Mouse (Mus musculus): ENCODE results near the gene Cc2d1a. TPM values are rescaled to one million over a fixed set of nuclear protein-coding genes. Genes with fewer than 3 reads are reported as not detected.
A peak's percentile ranks its signal among the peaks of the same experiment; 100 is the strongest.

The Cc2d1a gene
- polyA plus RNA-seq, 1 experiment, result 18.0 TPM

DNA sequence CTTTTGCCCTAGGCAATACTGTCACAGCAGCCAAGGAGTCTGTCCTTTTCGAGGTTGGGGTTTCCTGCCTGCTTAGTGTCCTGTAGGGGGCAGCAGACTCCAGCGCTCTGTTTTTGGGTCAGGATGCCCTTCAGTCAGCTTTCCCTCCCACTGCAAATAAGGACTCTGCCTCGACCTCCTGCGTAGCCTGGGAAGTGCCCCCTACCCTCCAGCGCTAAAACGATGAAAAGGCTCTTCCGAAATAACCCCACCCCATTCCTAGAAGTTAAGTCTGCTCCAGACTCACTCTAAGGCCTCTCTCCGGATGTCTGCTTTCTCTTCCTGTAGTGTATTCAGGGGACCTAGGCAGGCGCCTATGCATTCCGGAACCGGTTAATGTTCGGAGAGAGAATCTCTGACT lies 38.8 kb upstream of the Cc2d1a start:
- peak overlapping the region; percentile 60 for H3K9ac ChIP-seq (ENCODE audit: low read depth, poor library complexity, severe bottlenecking)
- no peaks in the 10 kb centered on the region for H3K9me3 ChIP-seq (replicated peaks; ENCODE audit: control insufficient read depth, insufficient read depth, low read length, poor library complexity, severe bottlenecking)
- TF ChIP-seq POLR2A (IDR thresholded peaks at IDR 0.05; ENCODE audit: insufficient read depth, low read length) (no peak), EP300 (IDR thresholded peaks at IDR 0.05; ENCODE audit: insufficient read depth, low read depth, low read length) (peak; percentile 91), CTCF (IDR thresholded peaks at IDR 0.05; ENCODE audit: low read depth, low read length) (peak; percentile 99)
- H3K4me3 ChIP-seq (ENCODE audit: low read depth, low read length), result peak overlapping the region; percentile 42
- H3K27ac ChIP-seq (ENCODE audit: insufficient read depth, low read length), result peak overlapping the region; percentile 93
- H3K27me3 ChIP-seq (ENCODE audit: control insufficient read depth, insufficient read depth, low read length, poor library complexity, severe bottlenecking), result no peaks in the 10 kb centered on the region
- peaks cover 5% of the 10 kb centered on the region for H3K4me1 ChIP-seq (ENCODE audit: control insufficient read depth, insufficient read depth, low read length)
- no peaks in the 10 kb centered on the region for H3K36me3 ChIP-seq (ENCODE audit: control insufficient read depth, insufficient read depth, low read length, poor library complexity, severe bottlenecking)

DNA sequence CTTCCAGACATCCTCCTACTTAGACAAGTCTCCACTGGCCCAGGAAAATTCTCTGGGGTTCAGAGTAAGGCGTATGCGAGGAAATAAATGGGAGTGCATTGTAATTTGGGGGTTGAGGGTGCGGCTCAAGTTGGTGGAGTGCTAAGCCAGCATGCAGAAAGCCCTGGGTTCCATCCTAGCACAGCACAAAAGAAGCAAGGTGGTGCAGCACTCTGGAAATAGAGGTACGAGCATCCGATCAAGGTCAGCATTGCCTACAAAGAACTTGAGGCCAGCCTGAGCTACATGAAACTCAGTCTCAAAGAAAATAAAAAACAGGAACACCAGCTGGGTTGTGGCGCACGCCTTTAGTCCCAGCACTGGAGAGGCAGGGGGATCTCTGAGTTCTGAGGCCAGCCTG lies 37.4 kb upstream of the Cc2d1a start, which contains the start of gene Nanos3:
TSS of gene Nanos3 (minus strand) at position 101 of the 400 bp plus-strand sequence.
- Histone ChIP-seq H3K9me3 (replicated peaks; ENCODE audit: control insufficient read depth, insufficient read depth, low read length, poor library complexity, severe bottlenecking) (no peaks in the 10 kb centered on the region), H3K27me3 (ENCODE audit: control insufficient read depth, insufficient read depth, low read length, poor library complexity, severe bottlenecking) (no peaks in the 10 kb centered on the region), H3K4me1 (ENCODE audit: control insufficient read depth, insufficient read depth, low read length) (peaks cover 5% of the 10 kb centered on the region), H3K36me3 (ENCODE audit: control insufficient read depth, insufficient read depth, low read length, poor library complexity, severe bottlenecking) (no peaks in the 10 kb centered on the region), H3K9ac (ENCODE audit: low read depth, poor library complexity, severe bottlenecking) (peak within 1 kb of the TSS; percentile 98), H3K27ac (ENCODE audit: insufficient read depth, low read length) (peak within 1 kb of the TSS; percentile 87), H3K4me3 (ENCODE audit: low read depth, low read length) (peak within 1 kb of the TSS; percentile 75)
- TF ChIP-seq EP300 (IDR thresholded peaks at IDR 0.05; ENCODE audit: insufficient read depth, low read depth, low read length), result no peak
- TF ChIP-seq CTCF (IDR thresholded peaks at IDR 0.05; ENCODE audit: low read depth, low read length), result no peak
- no peak for TF ChIP-seq POLR2A (IDR thresholded peaks at IDR 0.05; ENCODE audit: insufficient read depth, low read length)

DNA sequence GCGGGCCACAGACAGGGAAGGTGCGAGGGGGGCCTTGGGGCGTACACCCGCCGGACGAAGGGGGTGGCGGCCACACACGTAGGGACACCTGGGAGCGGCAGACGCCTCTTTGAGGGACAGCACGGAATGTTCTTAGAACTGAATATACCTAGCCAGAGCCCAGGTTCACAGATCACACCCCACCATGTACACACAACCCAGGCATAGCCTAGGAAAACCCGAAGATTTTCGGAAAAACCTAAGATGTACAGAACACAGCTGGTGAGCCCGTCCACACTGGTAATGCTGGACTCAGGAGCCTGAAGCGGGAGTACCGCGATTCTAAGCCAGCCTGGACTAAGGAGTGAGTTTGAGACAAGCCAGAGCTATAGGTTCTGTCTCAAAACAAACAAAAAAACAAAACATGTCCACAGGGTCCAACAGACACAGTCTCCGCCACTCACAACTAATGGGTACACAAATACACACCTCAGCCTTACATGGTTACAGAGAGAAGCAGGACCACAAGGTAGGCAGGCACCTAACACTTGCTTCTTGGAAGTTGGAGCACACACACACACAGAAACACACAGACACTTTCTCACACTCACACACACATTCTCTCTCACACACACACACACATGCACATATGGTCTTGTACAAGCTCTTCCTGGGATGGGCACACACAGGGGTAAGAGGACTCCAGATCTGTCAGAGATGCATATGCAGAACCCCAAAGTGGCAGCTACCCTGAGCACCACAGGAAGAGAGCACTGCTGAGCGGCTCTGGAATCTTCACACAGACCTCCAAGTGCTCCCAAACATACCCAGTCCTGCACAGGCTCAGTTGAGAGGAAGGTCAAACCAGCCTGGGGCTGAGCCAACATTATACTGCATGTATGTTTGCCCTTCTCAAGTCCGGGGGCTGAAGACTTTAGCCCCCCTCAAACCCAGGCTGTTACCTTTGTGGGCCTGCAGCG lies 36.6 kb upstream of the Cc2d1a start:
- Histone ChIP-seq H3K9me3 (replicated peaks; ENCODE audit: control insufficient read depth, insufficient read depth, low read length, poor library complexity, severe bottlenecking) (no peaks in the 10 kb centered on the region), H3K36me3 (ENCODE audit: control insufficient read depth, insufficient read depth, low read length, poor library complexity, severe bottlenecking) (no peaks in the 10 kb centered on the region), H3K27ac (ENCODE audit: insufficient read depth, low read length) (peak overlapping the region; percentile 55), H3K4me3 (ENCODE audit: low read depth, low read length) (peak overlapping the region; percentile 75), H3K27me3 (ENCODE audit: control insufficient read depth, insufficient read depth, low read length, poor library complexity, severe bottlenecking) (no peaks in the 10 kb centered on the region), H3K4me1 (ENCODE audit: control insufficient read depth, insufficient read depth, low read length) (peaks cover 5% of the 10 kb centered on the region), H3K9ac (ENCODE audit: low read depth, poor library complexity, severe bottlenecking) (peak overlapping the region; percentile 98)
- TF ChIP-seq EP300 (IDR thresholded peaks at IDR 0.05; ENCODE audit: insufficient read depth, low read depth, low read length) (0 out of 2 replicates have a peak, but pooled peaks have one; percentile 50), POLR2A (IDR thresholded peaks at IDR 0.05; ENCODE audit: insufficient read depth, low read length) (no peak)

DNA sequence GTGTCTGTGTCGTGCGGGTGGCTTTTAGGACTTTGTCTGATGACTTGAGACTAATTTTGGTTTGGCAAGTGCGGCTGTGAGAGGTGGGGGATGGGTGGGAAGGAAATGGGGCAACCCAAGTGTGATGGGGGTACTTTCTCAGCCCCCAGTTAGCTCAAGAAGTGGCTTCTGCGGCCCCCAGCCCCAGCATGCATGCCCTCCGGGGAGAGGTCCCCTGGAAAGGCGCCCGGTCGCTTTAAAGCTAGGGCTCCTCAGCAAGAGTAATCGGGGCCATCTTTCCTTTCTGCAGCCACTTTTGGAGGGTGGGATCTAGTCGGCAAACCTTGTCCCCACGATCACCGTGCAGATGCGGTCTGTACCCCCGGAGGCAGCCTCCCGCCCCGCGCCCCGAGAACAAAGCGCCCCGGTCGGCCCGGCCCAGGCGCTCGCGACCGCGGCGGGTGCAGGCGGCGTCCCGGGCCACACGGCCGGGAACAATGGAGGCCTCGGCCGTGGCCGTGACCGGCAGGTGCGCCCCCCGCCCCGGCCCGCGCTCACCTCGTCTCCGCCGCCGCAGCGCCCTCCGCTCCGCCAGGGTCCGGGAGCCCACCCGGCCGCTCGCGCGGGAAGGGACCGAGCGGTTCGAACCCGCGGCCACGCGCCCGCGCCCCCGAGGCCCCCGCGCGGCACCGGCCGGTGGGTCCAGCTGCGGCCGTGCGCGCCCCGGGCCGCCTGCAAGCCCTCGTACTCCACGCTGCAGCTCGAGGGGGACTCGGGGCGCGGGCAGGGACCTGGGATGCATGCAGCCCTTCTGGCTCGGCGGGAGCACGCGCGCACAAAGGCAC lies 35.7 kb upstream of the Cc2d1a start:
- no peaks in the 10 kb centered on the region for H3K36me3 ChIP-seq (ENCODE audit: control insufficient read depth, insufficient read depth, low read length, poor library complexity, severe bottlenecking)
- peak overlapping the region; percentile 98 for H3K9ac ChIP-seq (ENCODE audit: low read depth, poor library complexity, severe bottlenecking)
- H3K27ac ChIP-seq (ENCODE audit: insufficient read depth, low read length), result no peak overlapping the region
- H3K4me1 ChIP-seq (ENCODE audit: control insufficient read depth, insufficient read depth, low read length), result peaks cover 7% of the 10 kb centered on the region
- TF ChIP-seq EP300 (IDR thresholded peaks at IDR 0.05; ENCODE audit: insufficient read depth, low read depth, low read length) (no peak), POLR2A (IDR thresholded peaks at IDR 0.05; ENCODE audit: insufficient read depth, low read length) (no peak), CTCF (IDR thresholded peaks at IDR 0.05; ENCODE audit: low read depth, low read length) (no peak)
- H3K4me3 ChIP-seq (ENCODE audit: low read depth, low read length), result peak overlapping the region; percentile 75
- H3K9me3 ChIP-seq (replicated peaks; ENCODE audit: control insufficient read depth, insufficient read depth, low read length, poor library complexity, severe bottlenecking), result no peaks in the 10 kb centered on the region
- H3K27me3 ChIP-seq (ENCODE audit: control insufficient read depth, insufficient read depth, low read length, poor library complexity, severe bottlenecking), result no peaks in the 10 kb centered on the region

DNA sequence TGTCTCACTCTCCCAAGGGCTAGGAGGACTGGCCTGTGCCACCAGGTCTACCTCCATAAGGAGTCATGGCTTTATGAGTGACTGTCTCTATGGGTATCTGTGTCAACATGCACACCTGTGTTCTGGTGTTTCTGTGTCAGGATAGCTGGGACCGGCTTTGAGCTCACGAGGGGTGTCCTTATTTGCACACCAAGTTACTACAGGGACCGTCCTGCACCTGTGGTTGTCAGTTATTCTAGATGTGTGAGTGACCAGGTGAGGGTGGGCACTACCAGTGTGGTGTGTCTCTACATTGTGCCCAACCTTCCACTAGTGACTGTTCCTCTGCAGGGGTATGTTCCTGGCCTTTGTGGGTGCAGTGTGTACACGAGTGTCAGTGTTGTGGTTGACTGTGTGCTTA lies 35.1 kb upstream of the Cc2d1a start:
- Histone ChIP-seq H3K9ac (ENCODE audit: low read depth, poor library complexity, severe bottlenecking) (peak overlapping the region; percentile 98), H3K27me3 (ENCODE audit: control insufficient read depth, insufficient read depth, low read length, poor library complexity, severe bottlenecking) (no peaks in the 10 kb centered on the region), H3K36me3 (ENCODE audit: control insufficient read depth, insufficient read depth, low read length, poor library complexity, severe bottlenecking) (no peaks in the 10 kb centered on the region), H3K27ac (ENCODE audit: insufficient read depth, low read length) (peak overlapping the region; percentile 29), H3K9me3 (replicated peaks; ENCODE audit: control insufficient read depth, insufficient read depth, low read length, poor library complexity, severe bottlenecking) (no peaks in the 10 kb centered on the region), H3K4me1 (ENCODE audit: control insufficient read depth, insufficient read depth, low read length) (peaks cover 10% of the 10 kb centered on the region), H3K4me3 (ENCODE audit: low read depth, low read length) (peak overlapping the region; percentile 75)
- no peak for TF ChIP-seq CTCF (IDR thresholded peaks at IDR 0.05; ENCODE audit: low read depth, low read length)
- no peak for TF ChIP-seq POLR2A (IDR thresholded peaks at IDR 0.05; ENCODE audit: insufficient read depth, low read length)
- TF ChIP-seq EP300 (IDR thresholded peaks at IDR 0.05; ENCODE audit: insufficient read depth, low read depth, low read length), result no peak

Data from ES-Bruce4 (cell line).